Mouse (Mus musculus) E14TG2a.4 (cell line): ENCODE data around the gene Sctr.

ENCODE experiments used
- CTCF ChIP-seq: conservative IDR thresholded peaks from 2 replicates; pipeline ENCODE4 v1.5.1; 2014; ENCODE audit warnings: low read length
- NANOG ChIP-seq: IDR thresholded peaks from 2 replicates; pipeline ENCODE4 v1.6.1; 2014; ENCODE audit warnings: borderline replicate concordance, low read length, mixed read lengths
- POU5F1 ChIP-seq: IDR thresholded peaks from 2 replicates; pipeline ENCODE4 v1.6.1; 2014; ENCODE audit warnings: low read length, borderline replicate concordance

- TF ChIP-seq CTCF (no peak), NANOG (no peak), POU5F1 (no peak)
Measured at GRCm38 (mm10) chr1:120007851-120008588, 1.3 kb downstream of the Sctr start.
